Comparison of ENCODE assay signal across 9 mouse cellular contexts in genomic region chr9:103112471-103113271, GRCm38 (mm10). TPM values are rescaled to one million over a fixed set of nuclear protein-coding genes. Genes with fewer than 3 reads are reported as not detected.
DNase-seq lines count a peak whose midpoint lies in the region; ATAC-seq and TF ChIP-seq lines count a peak whose summit lies in the region.
"Had no signal": no experiment of that assay in that cellular context is flagged by ENCODE, and none has a peak within 500 bp of the region (broad histone marks: within the 10 kb centered on the region; RNA-seq: fewer than 3 reads in every experiment).

No protein-coding gene starts in this region.

- H3K36me3 ChIP-seq in E14TG2a.4 (ENCODE audit: insufficient read depth, low read length): no peaks in the 10 kb centered on the region
- H3K36me3 ChIP-seq in embryonic facial prominence, embryonic 12.5 days: no peaks in the 10 kb centered on the region
- H3K36me3 ChIP-seq in hindbrain, postnatal 0 days (ENCODE audit: insufficient read depth, low read length): no peaks in the 10 kb centered on the region
- H3K36me3 ChIP-seq in liver, embryonic 15.5 days (replicated peaks): no peaks in the 10 kb centered on the region

- H3K27ac ChIP-seq in embryonic facial prominence, embryonic 12.5 days: peak overlapping the region; percentile 57
- H3K27ac ChIP-seq in hindbrain, postnatal 0 days: peak overlapping the region; percentile 90
- H3K27ac ChIP-seq in liver, embryonic 15.5 days (replicated peaks): no peak overlapping the region

- DNase-seq in heart, adult 11 months: peak; percentile 90
- no peak for DNase-seq in heart, adult 9 months (ENCODE audit: low spot score in 2 of 2)
- DNase-seq in hindbrain, postnatal 0 days (ENCODE audit: low spot score): peak; percentile 59
- DNase-seq in right cerebral cortex, postnatal 14 days: peak; percentile 52
- no peak for DNase-seq in frontal cortex, postnatal 14 days (ENCODE audit: low spot score in 2 of 2)

- peak overlapping the region; percentile 62 for H3K9ac ChIP-seq in embryonic facial prominence, embryonic 12.5 days
- H3K9ac ChIP-seq in hindbrain, postnatal 0 days (replicated peaks; ENCODE audit: low read length): peak overlapping the region; percentile 94
- no peak overlapping the region for H3K9ac ChIP-seq in liver, embryonic 15.5 days

- H3K4me2 ChIP-seq in embryonic facial prominence, embryonic 12.5 days (replicated peaks): peak overlapping the region; percentile 94
- H3K4me2 ChIP-seq in hindbrain, postnatal 0 days (ENCODE audit: low read depth, low read length): peak overlapping the region; percentile 87
- peak overlapping the region; percentile 73 for H3K4me2 ChIP-seq in liver, embryonic 15.5 days

- H3K27me3 ChIP-seq in E14TG2a.4 (ENCODE audit: insufficient read depth, low read length): peaks cover 70% of the 10 kb centered on the region
- H3K27me3 ChIP-seq in embryonic facial prominence, embryonic 12.5 days: peaks cover 47% of the 10 kb centered on the region
- no peaks in the 10 kb centered on the region for H3K27me3 ChIP-seq in hindbrain, postnatal 0 days (ENCODE audit: insufficient read depth, low read length)
- H3K27me3 ChIP-seq in liver, embryonic 15.5 days: peaks cover 64% of the 10 kb centered on the region

- H3K4me3 ChIP-seq in E14TG2a.4 (replicated peaks; ENCODE audit: low read length): peak overlapping the region; percentile 84
- peak overlapping the region; percentile 72 for H3K4me3 ChIP-seq in embryonic facial prominence, embryonic 12.5 days
- peak overlapping the region; percentile 91 for H3K4me3 ChIP-seq in hindbrain, postnatal 0 days (ENCODE audit: low read length)
- H3K4me3 ChIP-seq in liver, embryonic 15.5 days (replicated peaks): peak overlapping the region; percentile 53

- peaks cover 35% of the 10 kb centered on the region for H3K4me1 ChIP-seq in E14TG2a.4 (replicated peaks; ENCODE audit: low read depth, low read length)
- H3K4me1 ChIP-seq in embryonic facial prominence, embryonic 12.5 days: peaks cover 18% of the 10 kb centered on the region
- peaks cover 27% of the 10 kb centered on the region for H3K4me1 ChIP-seq in hindbrain, postnatal 0 days (ENCODE audit: insufficient read depth, low read length)
- peaks cover 18% of the 10 kb centered on the region for H3K4me1 ChIP-seq in liver, embryonic 15.5 days (replicated peaks)

- peak; percentile 66; the same call in 1 of the 2 replicates for ATAC-seq in embryonic facial prominence, embryonic 12.5 days (ENCODE audit: insufficient number of reproducible peaks, insufficient read depth, low FRiP score, low TSS enrichment)
- ATAC-seq in hindbrain, postnatal 0 days: peak; percentile 30
- no peak for ATAC-seq in liver, embryonic 15.5 days (ENCODE audit: insufficient read depth)

- TF ChIP-seq CTCF in E14TG2a.4 (conservative IDR thresholded peaks at IDR 0.05; ENCODE audit: low read length): no peak
- no peak for TF ChIP-seq CTCF in hindbrain, postnatal 0 days (IDR thresholded peaks at IDR 0.05; ENCODE audit: low read depth)

- H3K9me3 ChIP-seq in E14TG2a.4 (ENCODE audit: low read length): peaks cover 22% of the 10 kb centered on the region
- no peaks in the 10 kb centered on the region for H3K9me3 ChIP-seq in embryonic facial prominence, embryonic 12.5 days
- no peaks in the 10 kb centered on the region for H3K9me3 ChIP-seq in hindbrain, postnatal 0 days (ENCODE audit: low read length)
- no peaks in the 10 kb centered on the region for H3K9me3 ChIP-seq in liver, embryonic 15.5 days (replicated peaks)

- whole genome bisulfite sequencing in embryonic facial prominence, embryonic 12.5 days: under 1% methylated on average over 35 of the region's 35 CpGs
- WGBS in hindbrain, postnatal 0 days: 1% methylated on average over 35 of the region's 35 CpGs
- WGBS in liver, embryonic 15.5 days (ENCODE audit: insufficient replicate concordance): 3% methylated on average over 35 of the region's 35 CpGs

RNA-seq across cellular contexts. Expression of gene Rab6b, which starts 1.1 kb away (rescaled TPM):
- polyA plus RNA-seq in embryonic facial prominence, embryonic 12.5 days (2016; fragmentation: Nextera tagmentation; extraction: Ambion mirVana): 11.1 and 11.5 TPM in 2 replicates
- total RNA-seq in hindbrain, postnatal 0 days (2014; rRNA removed): 210 and 223 TPM in 2 replicates
- 139 and 155 TPM in 2 replicates for polyA plus RNA-seq in hindbrain, postnatal 0 days (2015; fragmentation: Nextera tagmentation; extraction: Ambion mirVana)
- 0.18 and 0.30 TPM in 2 replicates for polyA plus RNA-seq in liver, embryonic 15.5 days (2015; fragmentation: Nextera tagmentation; extraction: Ambion mirVana)
- total RNA-seq: MEL had no signal

Comparison
In these comparisons a context has a peak if more than half of its experiments do, and no peak if none do; other contexts are left out.
1. DNase-seq: peak in heart, adult 11 months (single experiment), hindbrain, postnatal 0 days (single experiment) and right cerebral cortex, postnatal 14 days (single experiment); none in heart, adult 9 months (0 of 2) and frontal cortex, postnatal 14 days (0 of 2).
2. RNA of gene Rab6b, which starts 1.1 kb away (polyA plus RNA-seq): 139 to 155 TPM in hindbrain, postnatal 0 days; 11.1 to 11.5 TPM in embryonic facial prominence, embryonic 12.5 days and 0.18 to 0.30 TPM in liver, embryonic 15.5 days; every median in the first group is over 10 times any median in the second.
3. Peak in every context shown above with its lines, with median percentiles within 50 percentile points of each other: H3K4me3 ChIP-seq and H3K4me2 ChIP-seq.